Mouse (Mus musculus) retina, postnatal 1 day (tissue): ENCODE data around the gene Dhrs1.

Source experiments
- DNase-seq: peaks from one replicate; pipeline ENCODE4 v3.0.0-alpha.2; 2012

The Dhrs1 gene

GRCm38 (mm10) chr14:55721076-55721475, 24.4 kb downstream of the Dhrs1 start:
- DNase-seq, result no peak

GRCm38 (mm10) chr14:55720666-55721065, 24.8 kb downstream of the Dhrs1 start:
- DNase-seq, result no peak

GRCm38 (mm10) chr14:55719737-55720136, 25.8 kb downstream of the Dhrs1 start:
- no peak for DNase-seq

- no peak for DNase-seq
These were observed 28.6 kb downstream of the Dhrs1 start for GRCm38 (mm10) chr14:55716884-55717283.

- no peak for DNase-seq
These were observed 29.2 kb downstream of the Dhrs1 start for GRCm38 (mm10) chr14:55716271-55716670.

- DNase-seq, result no peak
These were observed 30.6 kb downstream of the Dhrs1 start for GRCm38 (mm10) chr14:55714893-55715292.

- no peak for DNase-seq
These were observed 31.8 kb downstream of the Dhrs1 start, which contains the start of gene Tgm1 for GRCm38 (mm10) chr14:55713729-55714122. Gene Tgm1, minus strand, starts transcription at chr14:55713926.

GRCm38 (mm10) chr14:55713007-55713728, 32.3 kb downstream of the Dhrs1 start:
- peak; percentile 24 for DNase-seq

GRCm38 (mm10) chr14:55711786-55712185, 33.7 kb downstream of the Dhrs1 start:
- no peak for DNase-seq

- DNase-seq, result no peak
These were observed 36.0 kb downstream of the Dhrs1 start for GRCm38 (mm10) chr14:55709509-55709908.

- no peak for DNase-seq
These were observed 38.1 kb downstream of the Dhrs1 start for GRCm38 (mm10) chr14:55707397-55707796.

GRCm38 (mm10) chr14:55706051-55706600, 39.4 kb downstream of the Dhrs1 start:
- no peak for DNase-seq

- DNase-seq, result no peak
These were observed 42.7 kb downstream of the Dhrs1 start for GRCm38 (mm10) chr14:55702761-55703160.

- no peak for DNase-seq
These were observed 44.4 kb downstream of the Dhrs1 start for GRCm38 (mm10) chr14:55701131-55701530.

GRCm38 (mm10) chr14:55697226-55697625, 48.3 kb downstream of the Dhrs1 start:
- no peak for DNase-seq

- DNase-seq, result no peak
These were observed 56.1 kb downstream of the Dhrs1 start for GRCm38 (mm10) chr14:55689433-55689832.
